Mouse (Mus musculus): ENCODE measurements around the gene Prss48. TPM values are rescaled to one million over a fixed set of nuclear protein-coding genes. Genes with fewer than 3 reads are reported as not detected.
"Not testable (repeated sequence)": the region's sequence is repeated elsewhere in the genome, so short reads cannot be mapped to it uniquely, and the experiment has no call there.

The Prss48 gene
- polyA plus RNA-seq, 1 experiment from 2014 or later, result not detected

DNA sequence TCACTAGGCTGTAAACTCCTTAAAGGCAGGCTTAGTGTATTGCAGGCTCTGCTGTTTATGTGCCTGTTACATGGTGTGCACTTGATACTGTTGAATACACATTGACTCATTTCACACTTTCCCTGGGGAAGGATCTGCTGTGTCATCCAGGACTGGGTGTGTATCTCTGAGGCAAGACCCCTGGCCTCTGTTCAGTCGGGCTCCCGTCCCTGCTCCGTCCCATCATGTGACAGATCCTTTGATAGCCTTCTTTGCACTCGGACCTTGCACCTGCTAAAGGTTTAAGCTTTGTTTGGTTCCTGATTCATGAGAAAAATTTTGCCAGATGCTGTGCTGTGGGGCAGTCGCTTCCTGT lies 10.5 kb downstream of the Prss48 start:
- peak overlapping the region; percentile 53 for H3K27ac ChIP-seq (ENCODE audit: low read depth)
- TF ChIP-seq CTCF (IDR thresholded peaks at IDR 0.05; ENCODE audit: low read depth) (no peak), EP300 (IDR thresholded peaks at IDR 0.05; ENCODE audit: low read depth) (no peak)
- no peaks in the 10 kb centered on the region for H3K9me3 ChIP-seq (ENCODE audit: low read length)
- H3K4me1 ChIP-seq (ENCODE audit: insufficient read depth), result peaks cover 14% of the 10 kb centered on the region
- WGBS (ENCODE audit: insufficient replicate concordance), result 20% methylated on average over 5 of the region's 5 CpGs
- H3K4me3 ChIP-seq (ENCODE audit: low read depth, low read length), result no peak overlapping the region
- H3K4me2 ChIP-seq (ENCODE audit: low read depth, low read length), result peak overlapping the region; percentile 50
- H3K36me3 ChIP-seq (replicated peaks; ENCODE audit: insufficient read depth, low read length), result no peaks in the 10 kb centered on the region
- ATAC-seq, result peak; percentile 91
- H3K9ac ChIP-seq (replicated peaks), result no peak overlapping the region
- no peaks in the 10 kb centered on the region for H3K27me3 ChIP-seq (ENCODE audit: insufficient read depth, low read length)
- peak; percentile 38 for DNase-seq

DNA sequence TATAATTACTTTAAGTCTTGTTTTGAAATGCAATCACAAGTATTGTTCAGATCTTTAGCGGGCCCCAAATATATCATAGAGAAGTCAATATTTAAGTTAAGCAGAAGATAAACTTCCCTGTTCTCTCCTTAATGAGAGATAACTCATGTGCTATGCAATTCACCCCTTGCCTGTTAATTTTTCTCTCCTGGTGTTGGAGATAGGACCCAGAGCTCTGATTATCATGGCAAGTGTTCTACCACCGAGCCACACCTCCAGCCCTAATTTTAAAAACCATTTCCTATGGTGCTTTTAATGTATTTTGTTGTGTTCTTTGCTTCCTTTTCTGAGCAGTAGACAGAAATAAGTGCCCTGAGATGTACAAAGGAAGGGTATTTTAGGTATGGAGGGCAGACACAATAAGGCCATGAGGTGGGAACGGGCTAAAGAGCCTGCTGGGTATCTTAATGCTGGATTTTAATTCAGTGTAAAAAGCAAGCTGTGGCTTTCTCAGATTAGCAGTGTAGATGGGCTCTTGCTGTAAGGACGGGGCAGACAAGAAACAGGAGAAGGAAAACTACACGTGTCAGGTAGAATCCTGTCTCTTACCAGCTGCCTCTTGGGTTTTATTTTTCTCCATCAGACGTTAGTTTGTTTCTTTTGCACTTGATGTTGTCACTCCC lies 11.0 kb downstream of the Prss48 start:
- peak; percentile 67; the same call in 1 of the 2 replicates for TF ChIP-seq EP300 (IDR thresholded peaks at IDR 0.05; ENCODE audit: low read depth)
- TF ChIP-seq CTCF (IDR thresholded peaks at IDR 0.05; ENCODE audit: low read depth), result no peak
- ATAC-seq (peak; percentile 58), DNase-seq (no peak)
- Histone ChIP-seq H3K27ac (ENCODE audit: low read depth) (peak overlapping the region; percentile 53), H3K4me1 (ENCODE audit: insufficient read depth) (peaks cover 14% of the 10 kb centered on the region), H3K4me2 (ENCODE audit: low read depth, low read length) (peak overlapping the region; percentile 50), H3K9ac (replicated peaks) (no peak overlapping the region), H3K27me3 (ENCODE audit: insufficient read depth, low read length) (no peaks in the 10 kb centered on the region), H3K9me3 (ENCODE audit: low read length) (no peaks in the 10 kb centered on the region), H3K36me3 (replicated peaks; ENCODE audit: insufficient read depth, low read length) (no peaks in the 10 kb centered on the region), H3K4me3 (ENCODE audit: low read depth, low read length) (no peak overlapping the region)
- WGBS (ENCODE audit: insufficient replicate concordance), result 36% methylated on average over 6 of the region's 6 CpGs

DNA sequence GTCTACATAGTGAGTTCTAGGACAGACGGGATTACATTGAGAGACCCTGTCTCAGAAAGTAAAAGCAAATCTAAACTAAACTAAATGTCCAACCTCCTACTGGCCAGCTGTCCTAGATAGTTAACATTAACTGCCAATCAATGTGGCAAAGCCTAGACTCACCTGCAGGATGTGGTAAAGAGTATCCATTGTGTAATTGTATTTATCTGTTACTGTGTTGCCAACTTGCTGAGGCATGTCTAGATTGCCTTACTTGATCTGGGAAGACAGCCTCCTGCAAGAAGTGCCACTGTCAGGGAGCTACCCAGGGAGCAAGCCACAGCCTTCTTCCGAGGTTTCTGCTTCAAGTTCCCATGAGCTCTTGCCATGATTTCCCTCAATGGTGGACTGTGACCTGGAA lies 15.1 kb downstream of the Prss48 start:
- Histone ChIP-seq H3K9me3 (ENCODE audit: low read length) (no peaks in the 10 kb centered on the region), H3K9ac (replicated peaks) (no peak overlapping the region), H3K4me2 (ENCODE audit: low read depth, low read length) (no peak overlapping the region), H3K27ac (ENCODE audit: low read depth) (no peak overlapping the region), H3K36me3 (replicated peaks; ENCODE audit: insufficient read depth, low read length) (no peaks in the 10 kb centered on the region), H3K4me1 (ENCODE audit: insufficient read depth) (peaks cover 17% of the 10 kb centered on the region), H3K27me3 (ENCODE audit: insufficient read depth, low read length) (no peaks in the 10 kb centered on the region), H3K4me3 (ENCODE audit: low read depth, low read length) (no peak overlapping the region)
- 75% methylated on average over 2 of the region's 2 CpGs for WGBS (ENCODE audit: insufficient replicate concordance)
- DNase-seq (no peak), ATAC-seq (no peak)
- TF ChIP-seq EP300 (IDR thresholded peaks at IDR 0.05; ENCODE audit: low read depth) (no peak), CTCF (IDR thresholded peaks at IDR 0.05; ENCODE audit: low read depth) (no peak)

DNA sequence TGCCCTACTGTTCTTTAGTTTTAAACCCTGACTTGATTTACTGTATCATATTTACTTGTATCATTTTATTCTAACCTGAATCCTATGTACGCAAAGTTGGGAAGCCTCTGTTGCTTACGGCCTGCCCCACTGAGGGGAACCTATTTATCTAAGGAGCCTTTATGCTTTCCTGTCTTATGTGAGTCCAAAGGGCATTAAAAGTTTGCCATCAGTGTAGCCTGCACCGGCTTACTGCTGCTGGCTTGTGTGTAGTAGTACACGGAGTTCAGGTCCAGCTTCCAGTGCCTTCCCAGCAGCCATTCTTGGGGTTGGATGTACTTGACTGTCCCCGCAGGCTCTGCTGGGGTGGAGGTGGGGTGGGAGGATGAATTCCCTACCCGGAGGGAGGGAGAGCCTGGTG lies 17.8 kb downstream of the Prss48 start:
- Histone ChIP-seq H3K36me3 (replicated peaks; ENCODE audit: insufficient read depth, low read length) (no peaks in the 10 kb centered on the region), H3K4me1 (ENCODE audit: insufficient read depth) (peaks cover 3% of the 10 kb centered on the region; the same call in 1 of the 2 replicates), H3K9me3 (ENCODE audit: low read length) (no peaks in the 10 kb centered on the region), H3K4me2 (ENCODE audit: low read depth, low read length) (no peak overlapping the region), H3K27ac (ENCODE audit: low read depth) (no peak overlapping the region), H3K27me3 (ENCODE audit: insufficient read depth, low read length) (no peaks in the 10 kb centered on the region), H3K4me3 (ENCODE audit: low read depth, low read length) (no peak overlapping the region), H3K9ac (replicated peaks) (no peak overlapping the region)
- TF ChIP-seq CTCF (IDR thresholded peaks at IDR 0.05; ENCODE audit: low read depth) (no peak), EP300 (IDR thresholded peaks at IDR 0.05; ENCODE audit: low read depth) (no peak)
- 73% methylated on average over 6 of the region's 6 CpGs for WGBS (ENCODE audit: insufficient replicate concordance)
- DNase-seq (no peak), ATAC-seq (no peak)

DNA sequence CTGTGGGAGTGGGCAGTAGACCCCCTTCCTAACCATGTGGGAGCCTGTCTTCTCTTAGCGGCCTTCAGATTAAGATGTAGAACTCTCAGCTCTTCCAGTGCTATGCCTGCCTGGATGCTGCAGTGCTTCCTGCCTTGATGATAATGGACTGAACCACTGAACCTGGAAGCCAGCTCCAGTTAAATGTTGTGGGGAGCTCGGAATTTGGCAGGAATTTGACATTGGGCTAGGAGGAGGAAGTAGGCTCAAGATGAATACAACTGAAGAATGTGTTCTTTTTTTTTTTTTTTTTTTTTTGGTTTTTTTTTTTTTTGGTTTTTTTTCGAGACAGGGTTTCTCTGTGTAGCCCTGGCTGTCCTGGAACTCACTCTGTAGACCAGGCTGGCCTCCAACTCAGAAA lies 20.5 kb downstream of the Prss48 start:
- ATAC-seq, result not testable (repeated sequence)

DNA sequence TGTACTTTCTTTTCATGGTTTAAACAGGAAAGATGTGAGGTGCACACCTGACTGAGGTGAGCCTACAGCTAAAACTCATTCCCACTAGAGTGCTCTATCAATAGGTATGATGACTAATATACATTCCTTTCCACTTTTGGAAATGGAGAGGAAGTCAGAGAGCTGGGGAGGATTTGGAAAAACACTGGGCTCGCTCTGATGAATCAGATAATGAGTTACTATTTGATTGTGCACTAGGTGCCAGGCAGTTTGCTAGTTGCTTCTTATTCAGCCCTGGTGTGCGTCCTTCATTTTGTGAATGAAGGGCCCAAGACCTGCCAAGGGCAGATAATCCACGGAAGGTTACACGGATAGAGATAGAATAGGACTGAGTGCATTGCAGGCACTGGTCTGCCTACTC lies 22.3 kb downstream of the Prss48 start:
- no peak overlapping the region for H3K9ac ChIP-seq (replicated peaks)
- H3K9me3 ChIP-seq (ENCODE audit: low read length), result no peaks in the 10 kb centered on the region
- WGBS (ENCODE audit: insufficient replicate concordance), result 85% methylated on average over 4 of the region's 4 CpGs
- no peak for DNase-seq
- H3K4me3 ChIP-seq (ENCODE audit: low read depth, low read length), result no peak overlapping the region
- no peak for TF ChIP-seq EP300 (IDR thresholded peaks at IDR 0.05; ENCODE audit: low read depth)
- TF ChIP-seq CTCF (IDR thresholded peaks at IDR 0.05; ENCODE audit: low read depth), result no peak
- H3K36me3 ChIP-seq (replicated peaks; ENCODE audit: insufficient read depth, low read length), result no peaks in the 10 kb centered on the region
- H3K4me1 ChIP-seq (ENCODE audit: insufficient read depth), result 0 out of 2 replicates have a peak, but pooled peaks cover 3% of the 10 kb centered on the region
- ATAC-seq, result no peak
- no peaks in the 10 kb centered on the region for H3K27me3 ChIP-seq (ENCODE audit: insufficient read depth, low read length)
- no peak overlapping the region for H3K27ac ChIP-seq (ENCODE audit: low read depth)
- H3K4me2 ChIP-seq (ENCODE audit: low read depth, low read length), result no peak overlapping the region

More for the DNA sequence above, 20.5 kb downstream of the Prss48 start:
- H3K36me3 ChIP-seq (replicated peaks; ENCODE audit: insufficient read depth, low read length); H3K4me1 ChIP-seq (ENCODE audit: insufficient read depth); H3K9ac ChIP-seq (replicated peaks); H3K27me3 ChIP-seq (ENCODE audit: insufficient read depth, low read length); H3K4me2 ChIP-seq (ENCODE audit: low read depth, low read length); H3K4me3 ChIP-seq (ENCODE audit: low read depth, low read length); DNase-seq; H3K9me3 ChIP-seq (ENCODE audit: low read length); H3K27ac ChIP-seq (ENCODE audit: low read depth): not testable (repeated sequence)
- 75% methylated on average over 3 of the region's 3 CpGs for WGBS (ENCODE audit: insufficient replicate concordance)

All from liver, postnatal 0 days (tissue).